Mouse (Mus musculus): ENCODE results near the gene Tctex1d1.

The Tctex1d1 gene

GRCm38 (mm10) chr4:102978440-102978839 is at the start of gene Tctex1d1:
TSS of gene Tctex1d1 (plus strand) at chr4:102978606.
- DNase-seq (ENCODE audit: low read depth, low spot score): no peak

GRCm38 (mm10) chr4:102929491-102929890 is 48.9 kb upstream of the Tctex1d1 start:
- peak; percentile 33 for DNase-seq (ENCODE audit: low read depth, low spot score)

GRCm38 (mm10) chr4:102930679-102931078 is 47.7 kb upstream of the Tctex1d1 start:
- DNase-seq (ENCODE audit: low read depth, low spot score): peak; percentile 54

GRCm38 (mm10) chr4:102940266-102940665 is 38.1 kb upstream of the Tctex1d1 start:
- DNase-seq (ENCODE audit: low read depth, low spot score): peak; percentile 38

- DNase-seq (ENCODE audit: low read depth, low spot score): peak; percentile 72
These were observed 37.7 kb upstream of the Tctex1d1 start for GRCm38 (mm10) chr4:102940738-102941137.

- no peak for DNase-seq (ENCODE audit: low read depth, low spot score)
These were observed 34.1 kb upstream of the Tctex1d1 start for GRCm38 (mm10) chr4:102944325-102944724.

- peak; percentile 64 for DNase-seq (ENCODE audit: low read depth, low spot score)
These were observed 25.9 kb upstream of the Tctex1d1 start for GRCm38 (mm10) chr4:102952476-102952875.

GRCm38 (mm10) chr4:102955294-102955956 is 23.0 kb upstream of the Tctex1d1 start:
- no peak for DNase-seq (ENCODE audit: low read depth, low spot score)

GRCm38 (mm10) chr4:102959409-102959808 is 19.0 kb upstream of the Tctex1d1 start:
- no peak for DNase-seq (ENCODE audit: low read depth, low spot score)

- no peak for DNase-seq (ENCODE audit: low read depth, low spot score)
These were observed 14.2 kb upstream of the Tctex1d1 start for GRCm38 (mm10) chr4:102964174-102964573.

GRCm38 (mm10) chr4:102967811-102968210 is 10.6 kb upstream of the Tctex1d1 start:
- no peak for DNase-seq (ENCODE audit: low read depth, low spot score)

GRCm38 (mm10) chr4:102969599-102969998 is 8.8 kb upstream of the Tctex1d1 start:
- DNase-seq (ENCODE audit: low read depth, low spot score): no peak

GRCm38 (mm10) chr4:102971159-102971558 is 7.2 kb upstream of the Tctex1d1 start:
- no peak for DNase-seq (ENCODE audit: low read depth, low spot score)

- no peak for DNase-seq (ENCODE audit: low read depth, low spot score)
These were observed 6.3 kb upstream of the Tctex1d1 start for GRCm38 (mm10) chr4:102972071-102972470.

GRCm38 (mm10) chr4:102974172-102974571 is 4.2 kb upstream of the Tctex1d1 start:
- DNase-seq (ENCODE audit: low read depth, low spot score): no peak

- DNase-seq (ENCODE audit: low read depth, low spot score): no peak
These were observed 1.8 kb upstream of the Tctex1d1 start for GRCm38 (mm10) chr4:102976290-102977275.

- peak; percentile 31 for DNase-seq (ENCODE audit: low read depth, low spot score)
These were observed 556 bp upstream of the Tctex1d1 start for GRCm38 (mm10) chr4:102977778-102978321.

GRCm38 (mm10) chr4:102979385-102979784 is 979 bp downstream of the Tctex1d1 start:
- no peak for DNase-seq (ENCODE audit: low read depth, low spot score)

GRCm38 (mm10) chr4:102981709-102982108 is 3.3 kb downstream of the Tctex1d1 start:
- no peak for DNase-seq (ENCODE audit: low read depth, low spot score)

GRCm38 (mm10) chr4:102986173-102986572 is 7.8 kb downstream of the Tctex1d1 start:
- no peak for DNase-seq (ENCODE audit: low read depth, low spot score)

- DNase-seq (ENCODE audit: low read depth, low spot score): peak; percentile 84
These were observed 8.5 kb downstream of the Tctex1d1 start for GRCm38 (mm10) chr4:102986917-102987316.

- no peak for DNase-seq (ENCODE audit: low read depth, low spot score)
These were observed 8.9 kb downstream of the Tctex1d1 start for GRCm38 (mm10) chr4:102987325-102987724.

Data from brain, adult 2 months (tissue).